Mouse (Mus musculus) CD4-positive, CD25-positive, alpha-beta regulatory T cell, adult 4 months (primary cell): ENCODE results near the gene Snx9. TPM values are rescaled to one million over a fixed set of nuclear protein-coding genes. Genes with fewer than 3 reads are reported as not detected.

Experiments used
- ATAC-seq: one replicate; pipeline ENCODE4 v1.8.0; 2017
- polyA plus RNA-seq, 2 experiments: library from polyadenylated mRNA; unstranded; fragments of 100-300 nt; shearing (Covaris generic); gene quantifications; one replicate each; pipeline ENCODE4 v1.2.1; 2017

The Snx9 gene
- polyA plus RNA-seq, 2 experiments from 2014 or later, result 4.3 to 4.9 TPM

DNA sequence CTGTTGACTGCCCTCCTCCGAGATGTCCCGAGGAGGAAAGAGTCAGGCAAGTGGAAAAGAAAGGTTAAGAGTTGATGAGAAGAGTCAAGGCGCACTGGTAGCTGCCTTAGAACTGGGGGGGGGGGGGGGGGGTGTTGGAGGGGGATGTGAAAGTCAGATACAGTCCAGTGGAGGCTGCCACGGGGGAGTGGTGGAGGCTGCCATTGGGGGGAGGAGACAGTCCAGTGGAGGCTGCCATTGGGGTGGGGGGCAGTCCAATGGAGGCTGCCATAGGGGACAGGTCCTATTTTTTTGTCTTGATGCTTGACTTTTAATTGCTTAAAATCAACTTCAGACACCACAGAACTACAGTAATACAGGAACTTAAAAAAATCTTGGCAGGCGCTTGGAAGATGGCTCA is 91.0 kb downstream of the Snx9 start:
- no peak for ATAC-seq

DNA sequence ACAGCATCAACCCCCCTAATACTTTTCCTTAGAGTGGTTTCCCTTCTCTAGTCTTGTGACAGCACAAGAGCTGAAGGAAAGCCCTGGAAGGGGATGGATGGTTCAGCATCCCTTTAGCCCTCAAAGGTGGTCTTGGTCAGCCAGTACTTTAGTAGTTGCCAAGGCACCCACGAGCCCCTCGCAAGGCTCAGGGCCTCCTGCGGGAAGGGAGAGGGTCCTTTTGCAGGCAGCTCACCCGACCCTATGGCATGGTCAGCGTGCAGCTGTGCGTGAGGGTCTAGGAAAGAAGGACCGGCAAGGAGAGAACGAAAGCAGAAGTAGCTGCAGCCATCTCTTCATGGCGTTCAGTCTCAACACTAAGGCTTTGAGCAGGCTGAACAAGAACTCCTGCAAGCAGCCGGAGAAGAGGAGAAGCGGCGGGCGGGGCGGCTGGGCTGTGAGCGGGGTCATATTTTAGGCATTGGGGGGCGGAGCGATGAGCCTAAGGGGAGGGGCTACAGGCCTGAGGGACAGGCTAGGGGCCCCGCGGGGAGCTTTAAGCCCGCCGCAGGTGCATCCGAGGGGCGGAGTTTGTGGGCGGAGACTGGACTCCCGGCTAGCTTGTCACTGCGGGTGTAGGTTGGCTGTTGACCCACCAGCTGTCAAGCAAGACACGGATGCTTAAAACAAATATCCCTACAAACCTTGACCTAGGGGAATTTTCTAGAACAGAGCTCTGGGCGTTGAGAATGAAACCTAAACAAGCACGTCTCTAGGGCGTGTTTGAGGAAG is 93.6 kb downstream of the Snx9 start:
- ATAC-seq, result peak; percentile 93

DNA sequence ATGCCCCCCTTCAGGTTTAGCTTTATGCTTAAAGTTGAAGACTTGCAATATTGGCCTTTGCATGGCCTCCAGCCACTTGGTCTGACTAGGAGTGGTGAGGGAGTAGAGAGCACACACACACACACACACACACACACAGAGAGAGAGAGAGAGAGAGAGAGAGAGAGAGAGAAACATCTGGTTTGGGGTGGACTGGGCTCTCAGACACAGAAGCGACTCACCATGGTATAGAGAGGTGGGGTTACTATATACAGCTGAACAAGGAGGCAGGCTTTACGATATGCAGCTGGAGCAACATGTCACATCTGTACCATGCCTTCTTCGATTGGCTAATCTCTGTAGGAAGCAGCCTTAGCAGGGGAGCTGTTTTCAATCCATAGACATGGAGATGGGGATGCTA is 94.6 kb downstream of the Snx9 start:
- ATAC-seq, result no peak

DNA sequence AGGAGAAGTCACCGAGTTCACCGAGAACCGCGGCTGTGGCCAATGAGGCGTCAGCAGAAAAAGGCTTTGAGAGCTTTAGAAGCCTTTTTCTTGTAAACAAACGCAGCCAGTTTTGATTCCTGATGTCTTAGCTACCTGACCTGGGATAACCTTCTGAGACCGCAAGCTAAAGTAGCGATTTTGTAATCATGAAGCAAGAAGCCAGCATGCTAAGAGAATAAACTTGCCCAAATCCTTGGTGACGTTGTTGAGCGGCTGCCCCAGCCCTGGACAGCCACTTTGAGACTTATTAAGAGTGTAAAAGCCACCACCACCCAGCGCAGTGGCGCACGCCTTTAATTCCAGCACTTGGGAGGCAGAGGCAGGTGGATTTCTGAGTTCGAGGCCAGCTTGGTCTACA is 95.1 kb downstream of the Snx9 start:
- no peak for ATAC-seq

DNA sequence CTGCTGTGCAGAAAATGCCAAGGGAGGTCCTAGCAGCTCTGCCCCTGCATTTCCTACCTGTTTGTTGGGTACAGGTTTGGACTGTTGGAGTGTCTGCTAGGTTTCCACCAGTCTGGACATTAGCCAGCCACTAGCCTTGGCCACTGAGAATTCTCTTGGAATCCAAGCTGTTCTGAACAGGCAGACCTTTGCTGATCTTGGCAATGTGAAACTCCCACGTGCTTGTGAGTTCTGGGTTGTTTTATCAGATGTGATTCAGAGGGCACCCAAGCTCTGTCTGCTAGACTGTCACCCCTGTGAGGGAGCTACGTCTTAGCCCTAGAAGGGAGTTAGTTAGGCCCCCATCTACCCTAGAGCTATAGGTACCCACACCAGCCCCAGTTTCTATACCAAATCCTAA is 96.3 kb downstream of the Snx9 start:
- ATAC-seq, result no peak

DNA sequence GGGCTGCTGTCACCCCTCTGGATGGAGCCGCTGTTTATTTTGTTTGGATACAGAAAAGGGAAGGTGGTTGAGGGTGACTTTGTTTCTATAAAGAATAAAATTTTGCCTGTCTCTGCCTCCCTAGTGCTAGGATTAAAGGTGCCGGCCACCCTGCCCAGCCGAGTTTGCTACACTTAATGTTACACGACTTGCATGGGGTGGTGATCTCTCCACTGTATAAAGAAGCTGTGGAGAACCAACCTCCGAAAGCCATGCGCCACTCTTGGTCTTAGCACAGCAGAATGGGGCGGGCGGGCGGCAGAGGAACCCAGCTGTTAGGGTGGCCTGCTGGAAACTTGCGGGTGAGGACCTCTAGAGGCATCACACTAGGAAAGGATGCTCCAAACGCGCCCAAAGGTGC is 98.7 kb downstream of the Snx9 start:
- no peak for ATAC-seq

DNA sequence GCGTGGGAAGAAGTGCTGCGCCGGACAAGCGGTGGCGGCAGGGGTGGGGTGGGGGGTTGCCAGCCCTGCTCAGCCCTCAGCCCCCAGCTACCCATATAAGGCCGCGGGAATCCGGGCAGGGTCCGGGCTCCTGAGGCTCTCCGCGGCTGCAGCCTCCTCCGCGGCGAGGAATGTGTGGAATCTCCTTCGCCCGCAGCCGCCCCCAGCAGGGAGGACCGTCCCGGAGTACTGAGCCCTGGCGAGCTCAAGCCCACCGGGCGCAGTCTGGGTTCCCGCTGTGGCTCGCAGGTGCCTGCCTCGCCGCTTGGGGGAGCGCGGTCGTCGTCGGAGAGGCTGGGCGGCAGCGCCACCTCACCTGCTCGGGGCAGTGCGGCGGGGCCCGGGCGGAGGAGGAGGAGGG is 99.7 kb downstream of the Snx9 start:
- ATAC-seq, result peak; percentile 89

DNA sequence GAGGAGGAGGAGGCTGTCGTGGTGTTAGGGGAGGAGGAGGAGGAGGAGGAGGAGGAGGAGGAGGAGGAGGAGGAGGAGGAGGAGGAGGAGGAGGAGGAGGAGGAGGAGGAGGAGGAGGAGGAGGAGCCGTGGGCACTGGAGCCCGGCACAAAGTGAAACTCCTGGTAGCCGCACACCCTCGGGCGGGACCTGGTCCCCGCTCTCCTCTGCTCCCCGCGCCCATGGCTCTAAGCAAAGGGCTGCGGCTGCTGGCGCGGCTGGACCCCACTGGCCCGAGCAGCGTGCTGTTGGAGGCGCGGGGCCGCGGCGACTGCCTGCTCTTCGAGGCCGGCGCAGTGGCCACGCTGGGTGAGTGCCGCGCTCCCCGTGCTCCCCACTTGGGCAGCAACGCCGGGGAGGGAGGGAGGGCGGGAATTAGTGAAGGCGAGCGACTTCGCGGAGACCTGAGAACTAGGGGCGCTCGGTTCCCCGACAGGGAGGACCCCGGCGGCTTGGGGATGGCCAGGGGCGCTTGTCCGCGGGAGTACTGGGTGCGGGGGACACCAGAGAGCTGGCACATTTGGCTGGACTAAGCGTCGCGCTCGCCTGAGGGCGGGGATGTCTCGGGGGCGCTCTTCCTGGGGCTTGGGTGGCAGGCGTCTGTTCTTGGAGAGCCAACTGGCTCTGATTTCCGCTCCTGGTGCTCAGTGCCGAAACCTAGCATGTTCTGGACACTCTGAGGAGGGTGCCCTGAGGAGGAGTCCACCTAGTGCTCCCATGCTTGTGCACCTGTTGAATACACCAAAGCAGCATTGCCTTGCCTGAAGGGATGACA is 100.3 kb downstream of the Snx9 start, which contains the start of gene Synj2:
Synj2 (plus strand) TSS at position 51 of the 814 bp plus-strand sequence.
- peak; percentile 58 for ATAC-seq

DNA sequence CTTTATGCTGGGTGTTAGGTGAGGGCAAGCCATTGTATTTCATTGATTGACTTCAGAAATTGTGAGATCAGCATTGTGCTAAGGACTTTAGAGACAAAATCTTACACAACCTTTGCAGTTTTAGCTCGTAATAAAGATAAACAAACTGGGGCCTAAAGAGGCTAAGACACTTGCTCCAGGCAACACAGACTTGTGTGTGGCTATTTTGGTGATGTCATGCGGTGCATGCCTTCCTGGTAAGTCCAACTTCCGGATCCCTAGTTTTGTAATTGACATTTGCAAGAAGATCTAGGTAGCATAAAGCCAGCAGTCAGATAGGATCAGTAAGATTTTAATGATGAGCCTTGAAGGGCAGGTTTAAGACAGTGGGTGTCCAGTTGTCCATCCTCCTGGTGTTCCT is 101.0 kb downstream of the Snx9 start:
- ATAC-seq, result no peak

DNA sequence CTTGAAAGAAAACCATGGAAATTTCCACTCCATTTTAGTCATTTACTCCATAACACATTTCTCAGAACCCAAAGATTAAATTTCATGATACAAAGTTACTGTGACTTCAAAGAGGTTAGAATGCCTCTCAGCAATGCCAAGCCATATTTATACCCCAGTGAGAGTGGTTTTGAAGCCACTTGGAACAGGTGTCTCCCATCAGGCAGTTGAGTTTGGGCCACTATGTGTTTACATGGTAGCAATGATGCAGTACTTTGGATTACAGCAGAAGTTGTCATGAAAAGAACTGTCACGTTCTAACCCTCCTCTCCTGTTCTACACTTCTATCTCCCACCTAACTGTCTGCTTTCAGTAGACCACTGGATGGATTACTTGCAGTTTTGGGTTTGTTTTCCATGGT is 101.9 kb downstream of the Snx9 start:
- no peak for ATAC-seq

DNA sequence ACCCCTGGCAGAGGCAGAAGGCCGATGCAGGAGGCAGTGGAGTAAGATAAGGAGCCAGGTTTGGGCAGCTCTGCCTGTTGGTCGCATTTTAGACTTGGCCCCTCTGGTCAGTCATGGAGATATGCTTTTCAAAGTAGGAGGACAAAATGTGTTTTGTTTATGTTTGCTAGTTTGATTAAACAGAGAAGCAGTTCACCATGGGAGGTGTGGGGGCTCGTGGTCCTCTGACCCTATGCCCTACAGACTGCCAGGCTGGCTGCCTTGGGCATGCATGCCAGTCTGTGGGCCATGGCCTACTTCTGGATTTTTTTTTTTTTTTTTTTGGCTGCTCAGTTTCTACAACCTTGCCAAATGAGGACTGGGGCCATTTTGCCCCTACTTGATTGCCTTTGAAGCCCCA is 105.9 kb downstream of the Snx9 start:
- ATAC-seq, result no peak

DNA sequence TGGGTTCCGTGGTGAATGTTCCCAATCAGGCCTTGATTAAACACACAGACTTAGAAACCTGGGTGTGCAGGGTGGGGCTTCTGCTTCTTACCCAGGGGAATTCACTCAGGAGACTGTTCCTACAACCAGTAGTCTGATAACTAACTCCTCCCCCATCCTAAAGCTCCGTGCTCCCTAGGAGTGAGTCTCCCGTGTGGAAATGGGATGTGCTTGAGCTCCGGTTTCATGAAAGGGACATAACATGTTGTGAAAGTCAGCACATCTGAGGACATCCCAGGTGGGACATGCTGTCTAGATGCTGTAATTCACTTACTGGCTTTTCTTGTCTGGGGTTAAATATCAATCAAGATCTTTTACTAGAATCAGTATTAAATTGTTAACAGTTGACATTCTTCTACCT is 111.3 kb downstream of the Snx9 start:
- no peak for ATAC-seq

DNA sequence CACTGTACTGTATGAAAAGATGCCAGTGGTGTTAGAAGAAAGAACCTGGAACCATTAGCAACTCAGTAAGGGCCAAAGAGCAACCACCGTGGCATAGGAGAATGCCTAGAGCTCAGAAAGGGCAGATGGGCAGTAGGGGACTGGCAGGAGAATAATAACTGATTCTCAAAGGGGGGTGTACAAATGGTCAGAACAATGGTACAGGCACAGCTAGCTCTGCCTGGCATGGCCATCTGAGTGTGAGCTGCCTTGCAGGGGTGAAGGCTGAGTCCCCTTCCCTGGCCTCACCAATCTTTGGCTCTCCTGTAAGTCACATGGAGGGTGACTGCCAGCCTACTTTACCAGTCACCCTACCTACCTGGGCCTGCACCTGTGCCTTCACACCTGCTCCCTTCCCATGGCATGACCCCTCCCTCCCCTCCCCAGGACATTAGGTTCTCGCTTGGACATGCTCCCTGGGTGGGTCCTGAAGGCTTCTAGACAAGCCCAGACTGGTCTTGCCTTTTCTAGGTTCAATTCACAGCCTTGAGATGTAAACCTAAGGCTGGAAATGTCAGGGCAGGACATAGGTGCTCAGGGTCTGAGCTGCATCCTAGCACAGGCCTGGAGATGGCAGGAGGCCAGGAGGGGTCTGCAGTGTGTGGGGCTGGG is 115.3 kb downstream of the Snx9 start:
- ATAC-seq, result no peak

DNA sequence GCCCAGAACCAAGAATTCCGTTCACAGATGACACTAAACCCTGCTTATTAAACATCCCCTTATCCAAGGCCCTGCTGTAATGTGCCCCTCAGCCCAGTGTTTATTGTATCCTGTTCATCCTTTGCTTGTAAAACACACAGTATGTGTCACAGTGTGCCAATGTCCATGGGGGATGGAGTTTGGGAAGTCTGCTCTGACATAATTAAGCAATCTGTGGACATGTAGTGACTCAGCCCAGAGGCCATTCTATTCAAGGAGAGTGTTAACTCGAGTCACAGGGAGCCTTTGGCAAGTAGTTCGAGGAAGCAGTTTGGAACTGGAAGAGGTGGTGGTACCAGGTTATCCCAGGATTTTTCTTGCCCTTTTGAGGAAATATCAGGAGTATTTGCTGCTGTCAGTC is 116.0 kb downstream of the Snx9 start:
- ATAC-seq, result no peak

DNA sequence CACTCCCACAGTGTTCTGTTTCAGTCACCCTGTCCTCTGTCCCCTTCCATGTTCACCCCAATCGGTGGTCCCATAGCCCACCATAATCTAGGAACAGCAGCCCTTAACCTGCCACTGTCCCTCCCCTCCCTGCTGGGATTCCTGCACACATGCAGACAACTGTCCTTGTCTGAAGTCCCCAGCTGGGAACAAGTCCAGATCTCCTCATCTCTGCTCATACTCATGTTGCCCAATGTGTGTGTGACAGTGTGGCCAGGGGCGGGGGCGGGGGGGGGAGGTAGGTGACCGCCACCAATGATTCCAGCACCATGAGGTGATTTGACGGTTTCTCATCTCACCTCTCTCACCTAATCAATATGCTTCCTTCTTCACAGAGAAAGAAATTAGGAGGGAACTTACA is 117.1 kb downstream of the Snx9 start:
- ATAC-seq, result no peak

DNA sequence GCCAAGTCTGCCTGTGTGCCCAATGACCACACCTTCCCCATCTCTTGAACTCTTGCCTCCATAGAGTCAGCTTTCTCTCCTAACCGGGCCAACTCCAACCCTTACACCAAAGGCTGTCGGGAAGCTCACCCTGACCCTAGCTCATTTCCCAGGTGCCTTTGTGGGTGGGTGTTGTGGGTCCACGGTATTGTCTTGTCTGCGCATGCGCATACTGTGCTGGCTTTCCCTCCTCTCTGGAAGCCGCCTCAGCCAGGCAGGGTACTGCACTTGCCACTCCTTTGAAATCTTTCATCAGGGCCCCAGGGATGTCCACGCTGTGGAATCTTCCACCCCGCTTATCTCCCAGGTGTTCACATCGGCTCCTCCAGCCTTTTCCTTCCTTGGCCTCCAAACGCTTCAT is 117.5 kb downstream of the Snx9 start:
- no peak for ATAC-seq

DNA sequence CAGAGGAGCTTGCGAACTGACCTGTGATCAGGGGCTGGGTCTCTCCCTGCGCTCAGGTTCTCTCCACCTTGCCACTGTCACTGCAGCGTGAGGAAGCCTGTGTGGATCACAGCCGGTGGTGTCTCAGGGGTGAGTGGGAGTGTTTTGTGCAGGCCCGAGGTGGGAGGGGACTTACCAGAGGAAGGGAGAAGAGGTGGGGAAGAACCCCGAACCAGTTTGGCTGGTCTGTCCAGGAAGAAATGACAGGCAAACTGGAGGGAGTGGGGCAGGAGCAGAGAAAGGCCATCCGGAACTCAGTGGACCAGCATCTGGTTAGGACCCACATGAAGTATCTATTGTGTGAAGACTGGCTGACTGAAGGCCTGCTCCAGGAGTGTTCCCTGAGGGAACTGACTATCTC is 118.0 kb downstream of the Snx9 start:
- ATAC-seq, result no peak

DNA sequence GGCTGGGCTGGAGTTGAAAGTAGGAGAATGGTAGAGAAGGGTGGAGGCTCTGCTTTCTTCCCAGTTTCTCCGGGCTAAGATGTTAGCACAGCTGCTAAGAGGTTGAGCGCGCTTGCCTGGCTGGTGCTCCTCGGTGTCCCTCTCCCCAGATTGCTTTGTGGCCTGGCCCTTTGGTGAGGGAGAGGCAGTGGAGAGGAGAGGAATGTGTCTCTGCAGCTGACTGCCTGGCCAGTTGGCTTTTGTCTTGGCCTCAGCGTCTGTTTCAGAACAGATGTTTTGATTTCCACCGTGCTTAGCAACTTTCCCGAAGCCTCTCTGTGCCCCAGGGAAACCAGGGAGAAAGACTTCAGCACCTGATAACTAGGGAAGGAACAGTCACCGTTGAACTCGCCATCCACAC is 118.7 kb downstream of the Snx9 start:
- no peak for ATAC-seq

DNA sequence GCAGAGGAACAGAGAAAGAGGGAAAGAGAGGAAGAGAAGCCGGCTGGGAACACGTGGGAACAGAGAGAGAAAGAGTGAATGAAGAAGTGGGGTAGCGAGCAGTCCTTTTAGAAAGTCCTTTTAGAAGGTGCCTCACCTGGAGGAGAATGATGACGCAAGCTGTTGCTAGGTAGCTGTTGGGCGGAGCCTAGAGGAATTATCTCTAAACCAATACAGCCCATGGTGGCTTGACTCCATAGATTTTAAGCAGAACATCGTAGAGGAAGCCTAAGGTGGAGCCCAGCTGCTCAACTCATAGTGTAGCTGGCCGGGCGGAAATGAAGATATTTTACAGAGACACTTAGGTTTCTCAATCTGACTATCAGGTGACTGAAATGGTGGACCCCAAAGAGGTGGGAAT is 122.6 kb downstream of the Snx9 start:
- ATAC-seq, result no peak

DNA sequence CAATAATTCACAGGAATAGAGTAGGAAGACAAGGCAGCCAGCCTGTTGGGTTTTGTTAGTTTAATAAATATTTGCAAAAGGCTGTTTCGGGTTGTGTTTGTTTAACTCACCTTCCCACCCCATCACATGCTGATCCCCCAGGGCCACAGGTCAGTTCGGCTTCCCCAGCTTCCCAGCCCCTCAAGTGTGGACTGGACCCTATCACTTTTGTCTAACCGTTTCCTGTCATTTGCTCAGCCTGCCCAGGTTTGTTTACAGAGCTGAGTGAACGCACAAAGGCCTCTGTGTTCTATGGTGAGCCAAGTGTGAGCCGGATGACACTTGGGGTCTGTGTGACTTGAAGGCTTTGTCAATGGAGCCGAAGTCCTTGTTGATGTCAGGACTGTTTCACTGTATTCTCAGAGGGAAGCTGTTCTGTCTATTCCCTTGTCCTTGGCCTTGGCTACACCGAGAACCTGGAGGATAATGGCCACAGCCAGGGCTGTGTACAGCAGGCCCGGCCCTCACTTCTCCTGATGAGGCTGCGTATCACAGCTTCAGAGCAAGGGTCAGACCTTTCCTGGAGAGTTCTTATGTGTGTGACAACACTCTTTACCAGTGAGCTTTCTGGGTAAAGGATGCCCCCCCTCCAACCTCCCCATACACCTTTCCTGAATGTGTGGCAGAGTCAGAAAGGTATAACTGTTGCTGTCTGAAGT is 124.1 kb downstream of the Snx9 start:
- ATAC-seq, result no peak

DNA sequence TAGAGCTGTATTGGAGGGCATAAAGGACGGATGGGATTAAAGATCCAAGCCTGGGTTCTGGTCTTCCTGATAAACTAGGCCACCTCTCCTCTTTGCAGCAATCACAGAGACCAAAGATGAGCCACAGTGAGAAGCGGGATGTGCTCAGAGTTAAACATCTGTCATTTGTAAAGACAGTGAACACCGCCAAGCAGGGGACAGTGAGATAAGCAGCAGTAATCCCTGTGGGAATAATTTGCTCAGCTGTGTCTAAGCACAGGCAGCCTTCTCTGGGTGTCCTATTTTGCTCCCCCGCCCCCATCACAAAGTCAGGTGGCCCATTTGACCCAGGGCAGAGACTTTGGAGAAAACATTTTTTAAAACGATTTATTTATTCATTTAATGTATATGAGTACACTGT is 125.6 kb downstream of the Snx9 start:
- ATAC-seq, result no peak

DNA sequence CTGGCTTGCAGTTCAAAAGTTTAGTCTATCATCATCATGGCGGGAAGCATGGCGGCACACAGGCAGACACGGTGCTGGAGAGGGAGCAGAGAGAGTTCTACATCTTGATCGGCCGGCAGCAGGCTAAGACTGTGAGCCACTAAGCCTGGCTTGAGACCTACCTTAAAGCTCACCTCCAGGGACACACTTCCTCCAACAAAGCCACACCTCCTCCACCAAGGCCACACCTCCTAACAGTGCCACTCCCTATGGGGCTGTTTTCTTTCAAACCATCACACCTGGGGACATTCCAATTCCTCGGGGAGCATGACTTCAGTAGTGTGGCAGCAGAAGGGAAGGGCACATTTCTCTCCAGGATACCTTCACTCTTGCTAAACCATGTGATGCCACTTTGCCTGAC is 127.4 kb downstream of the Snx9 start:
- ATAC-seq, result no peak

DNA sequence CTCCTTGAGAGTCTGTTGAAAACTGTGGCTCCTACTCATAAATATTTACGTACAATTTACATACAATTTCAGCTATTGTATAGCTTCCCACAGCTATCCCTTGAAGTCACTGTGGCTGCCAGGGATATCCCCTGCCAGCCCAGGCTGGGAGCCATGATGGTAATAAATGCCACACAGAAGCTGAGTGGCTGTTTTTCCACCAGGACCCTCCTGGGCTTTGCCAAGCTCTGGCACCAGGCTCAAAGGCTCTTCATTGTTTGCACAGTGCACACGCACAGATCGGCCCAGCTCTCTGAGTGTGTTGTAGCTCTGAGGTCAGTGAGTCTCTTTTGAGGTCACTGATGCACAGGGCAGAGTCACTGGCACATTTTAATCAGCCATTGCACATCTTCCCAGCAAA is 128.1 kb downstream of the Snx9 start:
- no peak for ATAC-seq
